Mouse (Mus musculus) heart, adult 2 months (tissue): Measurements from ENCODE around the gene Zfp93.

Experiments used
- CTCF ChIP-seq: fragments of 200-600 bp; IDR thresholded peaks from 2 replicates; pipeline ENCODE4 v1.8.1; 2022; ENCODE audit warnings: antibody characterized with exemption, mild to moderate bottlenecking, moderate library complexity
- EP300 ChIP-seq: fragments of 200-500 bp; IDR thresholded peaks from 2 replicates; pipeline ENCODE4 v1.6.1; 2011; ENCODE audit warnings: low read depth, low read length, control low read depth; ENCODE audit not compliant: insufficient read depth
- POLR2A ChIP-seq: fragments of 200-500 bp; IDR thresholded peaks from 2 replicates; pipeline ENCODE4 v1.6.1; 2011; ENCODE audit warnings: mild to moderate bottlenecking, low read depth, low read length, control low read depth; ENCODE audit not compliant: insufficient read depth

- TF ChIP-seq EP300 (no peak), CTCF (no peak), POLR2A (no peak)
Observed at GRCm38 (mm10) chr7:24325197-24325596, 55.0 kb downstream of the Zfp93 start.
